Mouse (Mus musculus): ENCODE results near the gene Ippk. TPM values are rescaled to one million over a fixed set of nuclear protein-coding genes. Genes with fewer than 3 reads are reported as not detected.
A peak's percentile ranks its signal among the peaks of the same experiment; 100 is the strongest.

Gene Ippk
- total and polyA plus RNA-seq, 3 experiments = 8.4 to 38.3 (median 27.0) TPM

DNA sequence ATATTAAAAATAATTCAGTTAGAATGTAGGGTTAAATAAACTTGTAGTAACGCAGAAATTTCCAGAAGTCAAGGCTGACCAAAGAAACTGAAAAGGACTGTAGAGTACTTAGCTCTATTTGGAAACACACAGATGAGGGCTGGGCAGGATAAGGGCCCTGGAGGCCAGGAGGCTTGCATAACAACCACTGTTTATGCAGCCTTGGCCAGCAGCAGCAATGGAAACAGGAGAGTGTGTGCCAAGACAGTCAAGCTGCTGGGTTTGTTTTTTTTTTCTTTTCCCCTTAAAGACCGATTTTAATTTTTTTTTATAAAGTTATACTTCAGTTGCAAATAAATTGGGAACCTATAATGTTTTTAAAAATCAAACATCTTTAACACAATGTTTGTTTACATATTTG lies 59.0 kb downstream of the Ippk start:
- peak; percentile 89 for DNase-seq

- DNase-seq = no peak
Measured at GRCm38 (mm10) chr13:49480551-49480950, 59.5 kb downstream of the Ippk start.

DNA sequence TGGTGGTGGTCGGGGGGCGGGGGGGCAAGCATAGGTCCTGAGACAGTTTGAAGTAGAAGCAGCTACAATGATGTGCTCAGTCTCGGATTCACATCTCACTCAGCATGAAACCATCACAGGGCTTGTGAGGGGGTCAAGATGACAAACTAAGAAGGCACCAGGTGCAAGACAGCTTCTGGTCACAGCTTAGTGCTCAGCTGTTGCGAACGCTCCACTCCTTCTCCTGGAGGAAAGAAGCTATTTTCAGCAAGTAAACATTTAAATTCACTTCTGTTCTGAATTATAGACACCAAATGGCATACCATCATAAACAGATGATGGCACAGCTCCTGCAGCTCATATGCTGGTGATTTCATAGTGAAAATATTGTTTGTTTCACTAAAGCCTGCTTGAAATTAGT lies 64.3 kb downstream of the Ippk start:
- DNase-seq = no peak

DNA sequence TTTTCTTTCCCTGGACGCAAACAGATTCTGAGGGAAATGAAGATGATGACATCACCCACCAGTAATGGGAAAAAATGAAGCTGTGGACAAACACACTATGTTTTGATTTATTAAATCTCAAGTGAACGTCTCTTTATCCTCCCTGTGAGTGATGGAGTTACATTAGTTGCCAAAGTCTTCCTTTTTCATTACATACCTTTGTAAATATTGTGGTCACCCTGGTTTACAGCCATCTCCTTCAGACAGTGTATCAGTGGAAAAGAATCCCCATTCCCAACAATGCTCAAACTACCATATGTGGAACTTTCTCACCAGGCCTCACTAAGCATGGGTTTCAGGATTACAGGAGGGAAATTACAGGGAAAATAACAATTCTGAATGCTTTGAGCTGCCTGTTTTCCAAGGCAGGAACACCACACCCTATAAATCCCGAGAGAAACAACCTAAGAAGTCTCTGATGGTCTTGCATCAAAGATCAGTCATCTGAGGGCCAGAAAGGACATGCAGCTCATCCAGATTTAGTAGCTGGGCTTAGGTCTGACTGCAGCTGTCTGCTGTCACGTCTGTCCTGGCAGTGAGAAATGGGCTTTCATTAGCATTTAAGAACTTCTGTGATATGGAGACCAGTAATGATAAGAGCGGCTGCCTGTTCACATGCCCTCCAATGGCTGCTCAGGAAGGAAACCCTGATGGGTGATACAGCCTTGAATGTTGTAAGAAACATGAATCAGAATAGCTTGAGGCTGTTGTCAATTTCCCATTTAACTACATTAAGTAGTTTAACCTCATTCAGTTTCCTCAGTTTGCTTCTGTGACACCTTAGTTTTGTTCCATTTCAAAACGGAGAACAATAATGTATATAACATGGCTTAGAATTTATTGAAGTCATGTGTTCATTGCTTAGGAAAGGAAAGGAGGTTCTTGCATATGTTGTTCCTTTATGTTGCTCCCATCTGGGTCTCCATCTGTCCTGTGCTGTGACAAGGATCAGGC lies 71.6 kb downstream of the Ippk start, which contains the start of gene Tes3-ps:
Gene Tes3-ps (plus strand): TSS at position 943 of the 993 bp plus-strand sequence.
- no peak for DNase-seq

DNA sequence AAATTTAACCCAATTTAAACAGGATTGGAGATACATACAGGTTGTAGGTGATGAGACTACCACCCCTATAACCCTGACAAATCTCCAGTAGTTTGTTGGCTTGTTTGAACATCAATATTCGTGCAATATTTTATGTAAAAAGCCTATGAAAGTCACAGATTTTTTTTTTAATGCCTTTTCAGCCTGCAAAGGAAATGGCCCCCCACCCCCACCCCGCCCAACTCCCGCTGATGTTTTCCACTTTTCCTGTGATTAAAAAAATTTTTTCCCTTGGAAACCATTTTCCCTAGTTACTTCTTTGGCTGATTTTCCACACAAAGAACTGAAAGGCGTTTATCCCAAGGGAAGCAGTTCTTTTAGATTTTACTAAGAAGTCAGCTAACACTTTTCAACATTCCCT lies 83.5 kb downstream of the Ippk start, which contains the start of gene Ecm2:
Gene Ecm2 (plus strand): TSS at position 301 of the 400 bp plus-strand sequence.
- DNase-seq = no peak

DNA sequence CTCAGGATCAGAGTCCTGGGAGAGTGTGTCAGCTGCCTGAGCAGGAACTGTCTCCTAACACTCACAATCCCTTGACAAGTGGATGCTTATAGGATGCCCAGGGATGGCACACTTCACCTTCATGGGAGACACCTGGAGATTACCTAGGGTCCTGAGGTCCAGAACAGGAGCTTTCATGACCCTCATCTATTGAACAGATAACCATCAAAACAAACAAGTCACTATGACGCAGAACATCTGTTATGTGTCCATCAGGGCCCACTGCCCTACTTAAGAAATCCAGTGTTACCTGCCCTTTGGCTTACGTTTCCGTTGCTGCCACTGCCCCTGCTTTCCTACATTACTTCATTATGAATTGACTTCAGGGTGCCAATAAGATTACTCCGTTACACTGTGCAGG lies 84.7 kb downstream of the Ippk start:
- DNase-seq = no peak

DNA sequence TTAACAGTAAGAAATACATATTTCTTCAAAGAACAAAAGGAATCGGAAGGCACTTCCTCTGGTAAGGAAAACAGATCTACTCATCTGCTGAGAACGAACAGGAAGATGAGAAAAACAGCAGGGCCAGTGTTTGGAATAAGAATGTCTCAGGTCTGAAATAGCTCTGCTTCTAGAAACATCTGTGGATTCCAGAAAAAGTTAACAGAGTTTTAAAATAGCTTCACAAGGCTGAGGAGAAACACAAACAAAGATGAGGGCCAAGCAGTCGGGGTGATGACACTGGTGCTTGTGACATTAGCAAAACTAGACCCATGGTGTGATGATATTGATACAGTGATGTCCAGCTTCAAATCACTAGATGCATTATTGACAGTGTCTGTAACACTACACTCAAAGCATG lies 86.1 kb downstream of the Ippk start:
- no peak for DNase-seq

Other genes with a start within 250 kb of the Ippk start
- gene Ninj1, start 233.8 kb upstream of the Ippk start, total RNA-seq (2021) = 10 to 100 TPM; 64.9 to 66.3 TPM
- 184 and 303 TPM in 2 replicates for gene Ninj1, start 233.8 kb upstream of the Ippk start, polyA plus RNA-seq (2012; rRNA removed)
- gene Card19, start 205.2 kb upstream of the Ippk start, total RNA-seq (2021) = 10 to 100 TPM; 69.7 to 78.1 TPM
- gene Card19, start 205.2 kb upstream of the Ippk start, polyA plus RNA-seq (2012; rRNA removed) = 250 and 286 TPM in 2 replicates
- 10 to 100 TPM in 1 of 2 experiments, under 1 TPM in 1; 0.52 to 10.9 TPM for gene Susd3, start 172.5 kb upstream of the Ippk start, total RNA-seq (2021)
- 5.0 and 143 TPM in 2 replicates for gene Susd3, start 172.5 kb upstream of the Ippk start, polyA plus RNA-seq (2012; rRNA removed)
- 1 to 10 TPM; 3.1 to 6.0 TPM for gene Fgd3, start 100.9 kb upstream of the Ippk start, total RNA-seq (2021)
- 1.3 and 2.3 TPM in 2 replicates for gene Fgd3, start 100.9 kb upstream of the Ippk start, polyA plus RNA-seq (2012; rRNA removed)
- gene Bicd2, start 79.7 kb upstream of the Ippk start, total RNA-seq (2021) = 10 to 100 TPM; 34.7 to 43.2 TPM
- 25.1 and 25.2 TPM in 2 replicates for gene Bicd2, start 79.7 kb upstream of the Ippk start, polyA plus RNA-seq (2012; rRNA removed)
- 1 to 10 TPM; 1.2 to 1.5 TPM for gene Tes3-ps, start 72.1 kb downstream of the Ippk start, total RNA-seq (2021)
- gene Tes3-ps, start 72.1 kb downstream of the Ippk start, polyA plus RNA-seq (2012; rRNA removed) = not detected in 2 replicates
- 1 to 10 TPM; 7.2 to 9.5 TPM for gene Ecm2, start 83.6 kb downstream of the Ippk start, total RNA-seq (2021)
- 0.54 and 0.65 TPM in 2 replicates for gene Ecm2, start 83.6 kb downstream of the Ippk start, polyA plus RNA-seq (2012; rRNA removed)
- 1 to 10 TPM; 3.4 to 4.7 TPM for gene Aspn, start 123.2 kb downstream of the Ippk start, total RNA-seq (2021)
- gene Aspn, start 123.2 kb downstream of the Ippk start, polyA plus RNA-seq (2012; rRNA removed) = 0.06 and 0.09 TPM in 2 replicates
- 1 to 10 TPM; 5.1 to 6.2 TPM for gene Omd, start 161.2 kb downstream of the Ippk start, total RNA-seq (2021)
- gene Omd, start 161.2 kb downstream of the Ippk start, polyA plus RNA-seq (2012; rRNA removed) = 0.20 TPM in 1 of 2 replicates, not detected in the other
- 10 to 100 TPM; 60.1 to 64.3 TPM for gene Ogn, start 186.8 kb downstream of the Ippk start, total RNA-seq (2021)
- gene Ogn, start 186.8 kb downstream of the Ippk start, polyA plus RNA-seq (2012; rRNA removed) = 2.1 and 3.2 TPM in 2 replicates
- 1 to 10 TPM in 1 of 2 experiments, under 1 TPM in 1; 0.79 to 1.0 TPM for gene Cenpp, start 231.5 kb downstream of the Ippk start, total RNA-seq (2021)
- 0.12 and 0.39 TPM in 2 replicates for gene Cenpp, start 231.5 kb downstream of the Ippk start, polyA plus RNA-seq (2012; rRNA removed)
- 10 to 100 TPM; 21.7 to 33.0 TPM for gene Nol8, start 231.8 kb downstream of the Ippk start, total RNA-seq (2021)
- gene Nol8, start 231.8 kb downstream of the Ippk start, polyA plus RNA-seq (2012; rRNA removed) = 0.19 and 0.22 TPM in 2 replicates